Mouse (Mus musculus) midbrain, embryonic 14.5 days (tissue): Measurements from ENCODE around the gene Pabpn1. TPM values are rescaled to one million over a fixed set of nuclear protein-coding genes. Genes with fewer than 3 reads are reported as not detected.
A peak's percentile ranks its signal among the peaks of the same experiment; 100 is the strongest.

Experiments used
- ATAC-seq: fragments of 200-750 bp; cut with Nextera tagmentation; 2 replicates; pipeline ENCODE4 v1.8.0; 2017; ENCODE audit warnings: moderate number of reproducible peaks, moderate library complexity; ENCODE audit not compliant: low FRiP score, low TSS enrichment
- DNase-seq: peaks from one replicate; pipeline ENCODE4 v3.0.0-alpha.2; 2015
- H3K27ac ChIP-seq: fragments of 300-500 bp; sonication (generic); replicated peaks from 2 replicates; pipeline ENCODE4 v1.5.1; 2014; ENCODE audit warnings: mild to moderate bottlenecking, low read depth, low read length, moderate library complexity
- H3K27me3 ChIP-seq: fragments of 300-500 bp; sonication (generic); 2 replicates; pipeline ENCODE4 v1.6.1; 2014; ENCODE audit warnings: low read length, control low read depth, mixed read lengths; ENCODE audit not compliant: control insufficient read depth, insufficient read depth
- H3K36me3 ChIP-seq: fragments of 300-500 bp; sonication (generic); 2 replicates; pipeline ENCODE4 v1.6.1; 2014; ENCODE audit warnings: low read length, control low read depth; ENCODE audit not compliant: control insufficient read depth, insufficient read depth
- H3K4me1 ChIP-seq: fragments of 300-500 bp; sonication (generic); 2 replicates; pipeline ENCODE4 v1.6.1; 2014; ENCODE audit warnings: mild to moderate bottlenecking, antibody characterized with exemption, low read length, control low read depth; ENCODE audit not compliant: control insufficient read depth, insufficient read depth
- H3K4me2 ChIP-seq: fragments of 300-500 bp; sonication (generic); 2 replicates; pipeline ENCODE4 v1.6.1; 2014; ENCODE audit warnings: mild to moderate bottlenecking, low read length, moderate library complexity
- H3K4me3 ChIP-seq: fragments of 300-500 bp; sonication (generic); replicated peaks from 2 replicates; pipeline ENCODE4 v1.5.1; 2014; ENCODE audit warnings: low read depth, low read length
- H3K9ac ChIP-seq: fragments of 300-500 bp; sonication (generic); replicated peaks from 2 replicates; pipeline ENCODE4 v1.6.1; 2014; ENCODE audit warnings: mild to moderate bottlenecking, low read length, moderate library complexity
- H3K9me3 ChIP-seq: fragments of 300-500 bp; sonication (generic); 2 replicates; pipeline ENCODE4 v1.6.1; 2016; ENCODE audit warnings: low read length, control low read depth, mixed read lengths; ENCODE audit not compliant: control insufficient read depth
- WGBS: fragments of 180-500 bp; shearing (Covaris S2); extraction: QIAGEN DNeasy Blood & Tissue Kit; methylation state at CpG from one replicate; pipeline ENCODE4 v1.1.7; 2014; 5-methylcytosine and 5-hydroxymethylcytosine counted together
- polyA plus RNA-seq: library from polyadenylated mRNA; unstranded; fragments of >200 nt; fragmentation: Nextera tagmentation; extraction: Ambion mirVana; gene quantifications from 2 replicates; pipeline ENCODE4 v1.2.1, GENCODE M21; 2014

Pabpn1 gene
- polyA plus RNA-seq, 1 experiment from 2014 or later = 171 TPM

DNA sequence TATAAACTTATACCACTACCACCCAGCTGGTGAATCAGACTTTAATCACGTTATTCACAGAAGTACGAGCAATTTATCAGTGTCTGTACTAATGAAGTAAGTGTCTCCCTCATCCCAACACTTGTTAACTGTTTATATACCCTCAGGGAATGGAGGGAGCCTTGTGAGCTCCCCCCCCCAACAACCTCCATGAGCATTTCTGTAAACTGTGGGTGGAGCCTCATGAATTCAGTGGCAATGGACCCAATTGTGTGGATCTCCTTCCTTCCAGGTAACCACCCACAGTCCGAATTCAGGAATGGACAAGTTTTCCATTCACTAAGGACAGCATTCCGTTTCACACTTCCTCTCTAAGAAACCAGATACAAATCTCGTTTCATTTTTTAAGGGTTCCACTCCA lies 26.7 kb upstream of the Pabpn1 start:
- Histone ChIP-seq H3K4me3 (no peak overlapping the region), H3K27ac (no peak overlapping the region), H3K27me3 (no peaks in the 10 kb centered on the region), H3K9ac (no peak overlapping the region), H3K9me3 (no peaks in the 10 kb centered on the region), H3K4me1 (peaks cover 4% of the 10 kb centered on the region), H3K4me2 (no peak overlapping the region), H3K36me3 (no peaks in the 10 kb centered on the region)
- no peak for ATAC-seq
- 90% methylated on average over 5 of the region's 5 CpGs for WGBS
- DNase-seq = no peak

DNA sequence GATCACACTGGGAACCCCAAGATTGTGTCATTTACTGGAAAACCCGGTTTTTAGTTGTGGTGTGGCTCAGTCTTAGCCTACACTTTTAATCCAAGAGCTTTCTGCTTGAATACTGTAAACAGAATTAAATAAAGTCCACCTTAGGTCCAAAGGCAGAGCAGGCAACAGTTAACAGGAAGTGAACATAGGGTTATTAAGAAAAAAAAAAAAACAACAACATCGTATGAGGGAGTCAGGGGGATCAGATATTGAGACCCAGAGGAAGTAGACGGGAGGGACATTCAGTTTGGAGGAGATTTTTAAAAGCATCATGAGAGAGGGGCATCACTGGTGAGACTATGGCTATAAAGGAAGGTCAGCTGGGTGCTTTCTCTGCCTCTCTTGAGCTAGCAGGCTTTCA lies 26.0 kb upstream of the Pabpn1 start:
- ATAC-seq (no peak), DNase-seq (no peak)
- Histone ChIP-seq H3K4me1 (peaks cover 4% of the 10 kb centered on the region), H3K4me2 (no peak overlapping the region), H3K4me3 (no peak overlapping the region), H3K27me3 (no peaks in the 10 kb centered on the region), H3K9ac (no peak overlapping the region), H3K9me3 (no peaks in the 10 kb centered on the region), H3K36me3 (no peaks in the 10 kb centered on the region), H3K27ac (no peak overlapping the region)
- 73% methylated on average over 3 of the region's 3 CpGs for WGBS

DNA sequence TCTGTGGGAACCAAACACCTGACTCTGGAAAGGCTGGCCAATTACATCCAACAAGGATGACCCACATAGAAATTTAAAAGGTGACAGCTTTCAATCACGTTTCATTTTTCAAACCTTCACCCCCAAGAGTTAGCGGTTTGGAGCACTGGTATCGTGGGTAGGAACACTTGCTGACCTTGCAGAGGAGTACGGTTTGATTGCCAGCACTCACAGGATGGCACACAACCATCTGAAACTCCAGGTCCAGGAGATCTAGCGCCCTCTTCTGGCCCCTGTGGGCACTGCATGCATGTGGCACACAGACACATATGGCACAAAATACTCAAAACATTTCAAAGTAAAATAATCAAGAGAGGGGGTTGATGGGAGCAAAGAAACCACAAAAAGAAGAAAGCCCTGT lies 25.4 kb upstream of the Pabpn1 start:
- 51% methylated on average over 5 of the region's 5 CpGs for WGBS
- Histone ChIP-seq H3K9ac (no peak overlapping the region), H3K36me3 (no peaks in the 10 kb centered on the region), H3K27ac (no peak overlapping the region), H3K4me3 (no peak overlapping the region), H3K9me3 (no peaks in the 10 kb centered on the region), H3K4me2 (no peak overlapping the region), H3K4me1 (peaks cover 4% of the 10 kb centered on the region), H3K27me3 (no peaks in the 10 kb centered on the region)
- DNase-seq (no peak), ATAC-seq (no peak)

DNA sequence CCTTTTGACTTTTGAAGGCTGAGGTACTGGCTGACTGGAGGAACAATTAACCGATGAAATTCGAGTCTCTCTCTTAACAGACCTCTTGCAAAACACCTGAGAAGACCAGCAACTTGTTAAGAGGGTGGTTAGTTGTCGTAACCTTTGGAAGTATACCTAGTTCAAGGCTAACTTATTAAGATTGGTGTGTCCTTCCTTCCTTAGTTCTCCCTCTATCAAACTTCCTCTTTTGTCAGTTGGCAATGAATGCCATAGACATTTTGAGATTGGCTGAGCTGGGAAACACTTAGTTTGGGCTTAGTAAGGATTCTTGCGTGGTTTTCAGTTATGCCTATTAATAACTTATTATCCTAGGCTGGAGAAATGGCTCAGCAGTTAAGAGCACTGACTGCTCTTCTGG lies 24.3 kb upstream of the Pabpn1 start:
- WGBS = 86% methylated on average over 4 of the region's 4 CpGs
- Histone ChIP-seq H3K27ac (no peak overlapping the region), H3K36me3 (no peaks in the 10 kb centered on the region), H3K27me3 (no peaks in the 10 kb centered on the region), H3K4me2 (no peak overlapping the region), H3K9ac (no peak overlapping the region), H3K9me3 (no peaks in the 10 kb centered on the region), H3K4me1 (peaks cover 4% of the 10 kb centered on the region), H3K4me3 (no peak overlapping the region)
- ATAC-seq (no peak), DNase-seq (no peak)

DNA sequence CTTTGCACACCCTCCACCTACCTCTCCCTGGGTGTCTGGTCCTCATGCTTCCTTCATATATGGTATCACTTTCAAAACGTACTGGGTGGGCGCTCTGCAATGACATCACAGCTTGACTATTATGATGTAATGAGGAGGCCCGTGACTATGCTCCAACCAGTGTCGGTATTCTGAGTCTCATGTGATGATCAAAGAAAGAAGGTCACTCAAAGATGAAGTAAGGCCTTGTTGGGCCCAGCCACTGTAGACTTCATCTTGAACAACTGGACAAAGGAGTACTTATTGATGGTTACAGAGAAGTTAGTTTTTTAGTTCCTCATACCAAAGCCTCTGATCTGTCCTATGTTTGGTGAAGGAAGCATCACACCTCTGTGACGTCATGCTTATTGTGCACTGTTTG lies 21.4 kb upstream of the Pabpn1 start, which contains the start of gene Homez:
Gene Homez (minus strand): TSS at position 101 of the 400 bp plus-strand sequence.
- Histone ChIP-seq H3K36me3 (no peaks in the 10 kb centered on the region), H3K27ac (no peak within 1 kb of the TSS), H3K9ac (no peak within 1 kb of the TSS), H3K4me1 (peaks cover 7% of the 10 kb centered on the region), H3K4me3 (no peak within 1 kb of the TSS), H3K4me2 (no peak within 1 kb of the TSS), H3K27me3 (no peaks in the 10 kb centered on the region), H3K9me3 (no peaks in the 10 kb centered on the region)
- no peak for DNase-seq
- no peak for ATAC-seq
- 90% methylated on average over 5 of the region's 5 CpGs for WGBS

DNA sequence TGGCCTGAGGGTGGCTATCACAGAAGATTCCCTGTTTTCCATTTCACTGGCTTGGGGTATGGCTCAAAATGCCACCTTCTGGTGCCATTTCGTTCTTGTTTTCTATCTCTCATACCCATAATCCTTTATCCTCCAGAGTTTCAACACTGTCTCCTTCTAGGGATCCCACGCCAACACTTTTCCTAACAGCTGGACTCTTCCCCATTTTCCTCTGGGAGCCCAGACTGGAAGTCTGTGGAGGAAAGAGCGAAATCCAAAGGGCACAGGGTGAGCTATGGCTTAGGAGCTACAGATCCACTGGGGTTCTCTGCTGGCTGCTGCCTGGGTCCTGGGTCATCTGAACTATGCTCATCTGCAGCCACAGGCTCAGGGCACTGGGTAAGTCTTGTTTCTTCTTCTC lies 18.1 kb upstream of the Pabpn1 start:
- no peak overlapping the region for H3K4me3 ChIP-seq
- WGBS = 94% methylated on average over 3 of the region's 3 CpGs
- no peak overlapping the region for H3K27ac ChIP-seq
- ATAC-seq (no peak), DNase-seq (no peak)
- H3K9ac ChIP-seq = no peak overlapping the region
- no peaks in the 10 kb centered on the region for H3K36me3 ChIP-seq
- H3K9me3 ChIP-seq = no peaks in the 10 kb centered on the region
- no peaks in the 10 kb centered on the region for H3K27me3 ChIP-seq
- no peak overlapping the region for H3K4me2 ChIP-seq
- peaks cover 7% of the 10 kb centered on the region for H3K4me1 ChIP-seq

DNA sequence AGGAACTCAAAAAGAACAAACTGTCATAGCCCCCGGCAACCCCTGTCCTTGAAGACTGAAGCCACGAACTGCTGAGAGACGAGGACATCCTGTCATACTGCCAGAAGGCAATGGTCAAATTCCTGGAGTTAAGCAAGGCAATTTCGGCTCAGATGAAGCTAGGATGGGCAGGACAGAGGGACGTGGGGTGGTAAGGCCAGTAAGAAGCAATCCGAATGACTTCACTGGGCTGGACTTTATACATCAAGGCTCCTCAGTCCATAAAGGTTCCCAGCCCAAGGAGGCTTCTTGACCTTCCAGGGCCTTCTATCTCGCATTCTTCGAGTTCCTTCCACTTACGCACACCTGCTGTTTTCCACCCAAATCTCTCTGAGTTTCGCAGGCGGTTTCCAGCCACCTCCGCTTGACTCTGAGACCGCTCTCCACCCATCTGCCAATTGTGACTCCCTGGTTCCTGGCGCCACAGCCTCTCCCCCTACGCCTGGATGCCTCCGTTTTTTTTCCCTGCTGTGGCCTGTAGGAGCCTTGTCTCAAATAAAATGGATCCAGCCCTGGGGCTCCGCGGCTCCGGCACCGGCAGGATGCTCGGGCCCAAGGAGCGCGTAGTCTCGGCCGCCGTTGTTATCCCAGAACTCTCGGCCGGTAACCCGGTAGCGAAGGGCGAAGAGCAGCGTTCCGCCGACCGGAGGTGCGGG lies 16.3 kb upstream of the Pabpn1 start:
- peak overlapping the region; percentile 95 for H3K27ac ChIP-seq
- ATAC-seq = peak; percentile 32; the same call in 1 of the 2 replicates
- DNase-seq = no peak

DNA sequence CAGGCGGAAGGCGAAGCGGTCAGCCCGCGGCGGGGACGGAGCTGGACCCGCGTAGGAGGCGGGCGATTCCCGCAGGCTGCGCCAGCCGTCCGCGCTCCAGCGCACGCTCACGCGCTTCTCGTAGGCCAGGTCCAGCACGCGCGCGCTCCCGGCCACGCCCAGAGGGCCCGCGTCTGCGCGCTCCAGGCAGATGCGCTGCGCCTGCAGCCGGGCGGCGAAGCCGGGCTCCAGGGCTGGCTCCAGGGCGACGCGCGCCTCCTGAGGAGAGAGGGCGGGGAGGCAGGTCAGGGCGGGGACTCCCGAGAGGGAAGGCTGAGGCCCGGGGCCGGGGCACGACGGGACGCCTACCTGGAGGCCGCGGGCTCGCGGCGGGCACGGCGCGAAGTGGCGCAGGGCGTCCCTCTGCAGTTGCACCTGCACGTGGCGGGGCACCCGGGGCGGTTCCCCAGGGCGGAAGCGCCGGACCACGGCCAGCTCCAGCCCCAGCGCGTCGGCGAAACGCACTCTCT lies 15.7 kb upstream of the Pabpn1 start:
- peaks cover 7% of the 10 kb centered on the region for H3K4me1 ChIP-seq
- peak; percentile 91 for ATAC-seq

More for the DNA sequence above, 16.3 kb upstream of the Pabpn1 start:
- Histone ChIP-seq H3K4me3 (peak overlapping the region; percentile 72), H3K4me1 (peaks cover 7% of the 10 kb centered on the region), H3K4me2 (peak overlapping the region; percentile 97), H3K27me3 (no peaks in the 10 kb centered on the region), H3K9ac (peak overlapping the region; percentile 91), H3K9me3 (no peaks in the 10 kb centered on the region), H3K36me3 (no peaks in the 10 kb centered on the region)
- WGBS = 2% methylated on average over 36 of the region's 36 CpGs

More for the DNA sequence above, 15.7 kb upstream of the Pabpn1 start:
- peak; percentile 97 for DNase-seq
- 0% methylated on average over 69 of the region's 72 CpGs for WGBS
- Histone ChIP-seq H3K9ac (peak overlapping the region; percentile 91), H3K9me3 (no peaks in the 10 kb centered on the region), H3K27me3 (no peaks in the 10 kb centered on the region), H3K4me3 (peak overlapping the region; percentile 72), H3K36me3 (no peaks in the 10 kb centered on the region), H3K4me2 (peak overlapping the region; percentile 97), H3K27ac (peak overlapping the region; percentile 95)
